Mouse (Mus musculus): ENCODE results near the gene AC124108.1. TPM values are rescaled to one million over a fixed set of nuclear protein-coding genes. Genes with fewer than 3 reads are reported as not detected.

The AC124108.1 gene
- polyA plus RNA-seq, 1 experiment from 2014 or later, result 4.8 TPM

GRCm38 (mm10) chr1:132171619-132172018 lies 19.6 kb upstream of the AC124108.1 start:
- H3K27me3 ChIP-seq (ENCODE audit: control insufficient read depth, insufficient read depth, low read length), result no peaks in the 10 kb centered on the region
- no peak overlapping the region for H3K4me2 ChIP-seq (replicated peaks; ENCODE audit: low read depth, low read length)
- ATAC-seq (ENCODE audit: low FRiP score) (no peak), DNase-seq (ENCODE audit: low spot score) (no peak)
- no peaks in the 10 kb centered on the region for H3K36me3 ChIP-seq (ENCODE audit: control insufficient read depth, insufficient read depth, low read length)
- WGBS, result 45% methylated on average over 1 of the region's 2 CpGs
- no peak overlapping the region for H3K4me3 ChIP-seq (ENCODE audit: low read depth, low read length)
- H3K4me1 ChIP-seq (replicated peaks; ENCODE audit: control insufficient read depth, insufficient read depth, low read length), result no peaks in the 10 kb centered on the region
- no peaks in the 10 kb centered on the region for H3K9me3 ChIP-seq (ENCODE audit: control insufficient read depth, low read length)
- H3K9ac ChIP-seq (ENCODE audit: low read depth, low read length), result no peak overlapping the region
- no peak overlapping the region for H3K27ac ChIP-seq (ENCODE audit: low read depth, low read length)

GRCm38 (mm10) chr1:132186303-132186702 lies 5.0 kb upstream of the AC124108.1 start:
- DNase-seq (ENCODE audit: low spot score) (no peak), ATAC-seq (ENCODE audit: low FRiP score) (no peak)
- no peak overlapping the region for H3K4me3 ChIP-seq (ENCODE audit: low read depth, low read length)
- H3K27me3 ChIP-seq (ENCODE audit: control insufficient read depth, insufficient read depth, low read length), result peaks cover 2% of the 10 kb centered on the region; the same call in 1 of the 2 replicates
- H3K9ac ChIP-seq (ENCODE audit: low read depth, low read length), result no peak overlapping the region
- WGBS, result 82% methylated on average over 4 of the region's 4 CpGs
- H3K36me3 ChIP-seq (ENCODE audit: control insufficient read depth, insufficient read depth, low read length), result no peaks in the 10 kb centered on the region
- no peaks in the 10 kb centered on the region; the same call in 1 of the 2 replicates for H3K4me1 ChIP-seq (replicated peaks; ENCODE audit: control insufficient read depth, insufficient read depth, low read length)
- no peak overlapping the region for H3K27ac ChIP-seq (ENCODE audit: low read depth, low read length)
- no peak overlapping the region for H3K4me2 ChIP-seq (replicated peaks; ENCODE audit: low read depth, low read length)
- H3K9me3 ChIP-seq (ENCODE audit: control insufficient read depth, low read length), result no peaks in the 10 kb centered on the region

- H3K27me3 ChIP-seq (ENCODE audit: control insufficient read depth, insufficient read depth, low read length), result peaks cover 2% of the 10 kb centered on the region; the same call in 1 of the 2 replicates
- DNase-seq (ENCODE audit: low spot score), result peak; percentile 28
- no peak overlapping the region for H3K4me2 ChIP-seq (replicated peaks; ENCODE audit: low read depth, low read length)
- H3K9ac ChIP-seq (ENCODE audit: low read depth, low read length), result no peak overlapping the region
- H3K4me3 ChIP-seq (ENCODE audit: low read depth, low read length), result no peak overlapping the region
- H3K4me1 ChIP-seq (replicated peaks; ENCODE audit: control insufficient read depth, insufficient read depth, low read length), result peaks cover 10% of the 10 kb centered on the region
- 46% methylated on average over 9 of the region's 9 CpGs for WGBS
- no peaks in the 10 kb centered on the region for H3K36me3 ChIP-seq (ENCODE audit: control insufficient read depth, insufficient read depth, low read length)
- H3K27ac ChIP-seq (ENCODE audit: low read depth, low read length), result no peak overlapping the region
- no peaks in the 10 kb centered on the region for H3K9me3 ChIP-seq (ENCODE audit: control insufficient read depth, low read length)
- no peak for ATAC-seq (ENCODE audit: low FRiP score)
Measured at GRCm38 (mm10) chr1:132188442-132189066, 2.7 kb upstream of the AC124108.1 start.

GRCm38 (mm10) chr1:132189231-132189630 lies 2.0 kb upstream of the AC124108.1 start:
- no peak overlapping the region for H3K9ac ChIP-seq (ENCODE audit: low read depth, low read length)
- no peak overlapping the region for H3K27ac ChIP-seq (ENCODE audit: low read depth, low read length)
- H3K4me3 ChIP-seq (ENCODE audit: low read depth, low read length), result 0 out of 2 replicates have a peak overlapping the region, but pooled peaks have one; percentile 80
- H3K36me3 ChIP-seq (ENCODE audit: control insufficient read depth, insufficient read depth, low read length), result no peaks in the 10 kb centered on the region
- DNase-seq (ENCODE audit: low spot score), result no peak
- peaks cover 2% of the 10 kb centered on the region; the same call in 1 of the 2 replicates for H3K27me3 ChIP-seq (ENCODE audit: control insufficient read depth, insufficient read depth, low read length)
- 47% methylated on average over 4 of the region's 4 CpGs for WGBS
- no peak for ATAC-seq (ENCODE audit: low FRiP score)
- H3K4me1 ChIP-seq (replicated peaks; ENCODE audit: control insufficient read depth, insufficient read depth, low read length), result peaks cover 16% of the 10 kb centered on the region
- H3K9me3 ChIP-seq (ENCODE audit: control insufficient read depth, low read length), result no peaks in the 10 kb centered on the region
- peak overlapping the region; percentile 78; the same call in 1 of the 2 replicates for H3K4me2 ChIP-seq (replicated peaks; ENCODE audit: low read depth, low read length)

GRCm38 (mm10) chr1:132190040-132190513 lies 1.2 kb upstream of the AC124108.1 start:
- under 1% methylated on average over 50 of the region's 50 CpGs for WGBS
- Histone ChIP-seq H3K9me3 (ENCODE audit: control insufficient read depth, low read length) (no peaks in the 10 kb centered on the region), H3K27me3 (ENCODE audit: control insufficient read depth, insufficient read depth, low read length) (peaks cover 2% of the 10 kb centered on the region; the same call in 1 of the 2 replicates), H3K4me3 (ENCODE audit: low read depth, low read length) (peak overlapping the region; percentile 80), H3K9ac (ENCODE audit: low read depth, low read length) (peak overlapping the region; percentile 93), H3K4me2 (replicated peaks; ENCODE audit: low read depth, low read length) (peak overlapping the region; percentile 78), H3K4me1 (replicated peaks; ENCODE audit: control insufficient read depth, insufficient read depth, low read length) (peaks cover 21% of the 10 kb centered on the region), H3K27ac (ENCODE audit: low read depth, low read length) (peak overlapping the region; percentile 99), H3K36me3 (ENCODE audit: control insufficient read depth, insufficient read depth, low read length) (no peaks in the 10 kb centered on the region)
- ATAC-seq (ENCODE audit: low FRiP score) (peak; percentile 83), DNase-seq (ENCODE audit: low spot score) (peak; percentile 88)

- Histone ChIP-seq H3K27ac (ENCODE audit: low read depth, low read length) (peak overlapping the region; percentile 99), H3K4me2 (replicated peaks; ENCODE audit: low read depth, low read length) (peak overlapping the region; percentile 78), H3K4me3 (ENCODE audit: low read depth, low read length) (peak overlapping the region; percentile 80), H3K4me1 (replicated peaks; ENCODE audit: control insufficient read depth, insufficient read depth, low read length) (peaks cover 27% of the 10 kb centered on the region), H3K36me3 (ENCODE audit: control insufficient read depth, insufficient read depth, low read length) (no peaks in the 10 kb centered on the region), H3K9ac (ENCODE audit: low read depth, low read length) (peak overlapping the region; percentile 93), H3K27me3 (ENCODE audit: control insufficient read depth, insufficient read depth, low read length) (peaks cover 2% of the 10 kb centered on the region; the same call in 1 of the 2 replicates), H3K9me3 (ENCODE audit: control insufficient read depth, low read length) (no peaks in the 10 kb centered on the region)
- under 1% methylated on average over 62 of the region's 62 CpGs for WGBS
- ATAC-seq (ENCODE audit: low FRiP score), result peak; percentile 28
- peak; percentile 73 for DNase-seq (ENCODE audit: low spot score)
Measured at GRCm38 (mm10) chr1:132190621-132191092, 600 bp upstream of the AC124108.1 start.

GRCm38 (mm10) chr1:132191786-132192680 lies 776 bp downstream of the AC124108.1 start:
- Histone ChIP-seq H3K9ac (ENCODE audit: low read depth, low read length) (peak overlapping the region; percentile 93), H3K4me1 (replicated peaks; ENCODE audit: control insufficient read depth, insufficient read depth, low read length) (peaks cover 30% of the 10 kb centered on the region), H3K4me2 (replicated peaks; ENCODE audit: low read depth, low read length) (peak overlapping the region; percentile 78), H3K9me3 (ENCODE audit: control insufficient read depth, low read length) (no peaks in the 10 kb centered on the region), H3K27ac (ENCODE audit: low read depth, low read length) (peak overlapping the region; percentile 99), H3K36me3 (ENCODE audit: control insufficient read depth, insufficient read depth, low read length) (no peaks in the 10 kb centered on the region), H3K27me3 (ENCODE audit: control insufficient read depth, insufficient read depth, low read length) (peaks cover 2% of the 10 kb centered on the region; the same call in 1 of the 2 replicates), H3K4me3 (ENCODE audit: low read depth, low read length) (peak overlapping the region; percentile 80)
- WGBS, result 3% methylated on average over 16 of the region's 16 CpGs
- peak; percentile 36 for ATAC-seq (ENCODE audit: low FRiP score)
- DNase-seq (ENCODE audit: low spot score), result peak; percentile 68

GRCm38 (mm10) chr1:132193806-132194205 lies 2.5 kb downstream of the AC124108.1 start:
- Histone ChIP-seq H3K4me1 (replicated peaks; ENCODE audit: control insufficient read depth, insufficient read depth, low read length) (peaks cover 33% of the 10 kb centered on the region), H3K27ac (ENCODE audit: low read depth, low read length) (no peak overlapping the region), H3K27me3 (ENCODE audit: control insufficient read depth, insufficient read depth, low read length) (no peaks in the 10 kb centered on the region), H3K9ac (ENCODE audit: low read depth, low read length) (no peak overlapping the region), H3K4me3 (ENCODE audit: low read depth, low read length) (no peak overlapping the region), H3K36me3 (ENCODE audit: control insufficient read depth, insufficient read depth, low read length) (no peaks in the 10 kb centered on the region), H3K4me2 (replicated peaks; ENCODE audit: low read depth, low read length) (peak overlapping the region; percentile 78), H3K9me3 (ENCODE audit: control insufficient read depth, low read length) (no peaks in the 10 kb centered on the region)
- 75% methylated on average over 3 of the region's 3 CpGs for WGBS
- DNase-seq (ENCODE audit: low spot score) (no peak), ATAC-seq (ENCODE audit: low FRiP score) (no peak)
